Mouse (Mus musculus): ENCODE results near the gene Parvb.

Parvb gene

GRCm38 (mm10) chr15:84217969-84218782 is 13.7 kb upstream of the Parvb start:
- DNase-seq (ENCODE audit: low spot score), result no peak

- DNase-seq (ENCODE audit: low spot score), result peak; percentile 49
These were observed 13.0 kb upstream of the Parvb start for GRCm38 (mm10) chr15:84218783-84219271.

- no peak for DNase-seq (ENCODE audit: low spot score)
These were observed 10.3 kb upstream of the Parvb start for GRCm38 (mm10) chr15:84221539-84221938.

DNA sequence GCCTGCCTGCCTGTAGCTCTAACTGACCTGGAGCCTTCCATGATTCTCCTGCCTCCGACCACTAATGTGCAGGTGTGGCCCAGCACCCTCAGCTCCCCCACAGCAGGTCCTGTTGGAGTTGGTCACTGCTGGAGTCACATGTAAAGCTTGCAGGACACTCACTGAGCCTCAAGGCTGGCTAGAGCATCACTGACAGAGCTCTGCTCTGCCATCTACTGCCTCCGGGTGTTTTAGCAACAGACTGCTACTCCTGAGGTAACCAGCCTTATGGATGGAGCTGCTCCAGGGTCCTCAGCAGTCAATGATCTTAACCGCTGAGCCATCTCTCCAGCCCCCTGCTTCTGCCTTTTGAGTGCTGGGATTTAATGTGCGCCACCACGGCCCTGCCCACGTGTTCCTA is 8.4 kb upstream of the Parvb start:
- no peak for DNase-seq (ENCODE audit: low spot score)

DNA sequence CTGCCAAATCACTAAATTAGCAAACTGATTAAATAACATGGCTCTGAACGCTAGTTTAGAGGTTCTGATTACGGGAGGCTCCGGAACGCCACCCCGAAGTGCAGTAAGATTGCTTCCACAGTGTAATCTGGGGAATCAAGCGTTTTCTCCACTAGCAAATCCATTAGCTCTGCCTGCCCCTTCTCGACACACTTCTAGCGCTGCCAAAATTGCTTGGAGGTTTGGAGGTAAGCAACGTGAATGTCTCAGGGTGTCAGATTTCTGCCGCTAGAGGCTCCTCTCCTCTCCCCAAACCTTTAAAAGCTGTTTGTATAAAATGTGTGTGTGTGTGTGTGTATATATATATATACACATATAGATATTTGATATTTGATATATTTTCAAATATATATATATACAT is 7.1 kb upstream of the Parvb start:
- DNase-seq (ENCODE audit: low spot score), result no peak

DNA sequence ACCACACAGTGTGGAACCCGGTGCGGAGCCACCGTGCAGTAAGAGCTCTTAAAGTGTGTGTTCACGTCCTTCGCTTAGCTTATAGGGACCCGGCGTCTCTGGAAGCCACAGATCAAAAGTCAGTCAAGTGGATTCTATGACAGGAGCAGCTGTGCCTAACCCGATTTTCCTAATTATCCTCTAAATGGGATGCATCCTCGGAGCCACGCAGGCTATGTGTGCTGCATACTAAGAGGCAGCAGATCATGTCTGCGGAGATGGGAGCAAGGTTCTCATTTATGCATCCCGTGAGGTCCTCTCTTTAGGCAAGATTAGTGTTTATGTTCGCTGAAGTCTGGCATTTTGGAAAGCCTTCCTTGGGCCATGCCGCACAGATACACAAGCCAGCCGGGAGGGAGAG is 4.9 kb upstream of the Parvb start:
- no peak for DNase-seq (ENCODE audit: low spot score)

DNA sequence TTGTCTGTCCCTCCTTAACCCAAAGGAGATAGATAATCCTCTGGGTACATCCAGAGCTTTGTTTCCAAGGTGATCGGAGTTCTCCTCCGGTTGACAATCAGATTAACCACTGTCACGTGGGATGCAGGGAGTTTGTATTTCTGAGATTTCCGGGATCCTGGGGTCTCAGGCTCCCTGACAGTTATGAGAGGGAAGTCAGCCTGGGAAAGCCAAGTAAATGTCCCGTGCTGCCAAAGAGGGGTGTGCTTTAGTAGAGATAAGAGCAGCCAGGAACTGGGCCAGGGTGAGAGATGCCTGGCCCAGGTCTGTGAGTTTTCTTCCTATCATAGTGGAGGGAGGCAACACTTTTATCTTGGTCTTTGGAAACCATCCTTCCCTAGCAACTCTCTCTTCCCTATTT is 1.2 kb upstream of the Parvb start:
- no peak for DNase-seq (ENCODE audit: low spot score)

DNA sequence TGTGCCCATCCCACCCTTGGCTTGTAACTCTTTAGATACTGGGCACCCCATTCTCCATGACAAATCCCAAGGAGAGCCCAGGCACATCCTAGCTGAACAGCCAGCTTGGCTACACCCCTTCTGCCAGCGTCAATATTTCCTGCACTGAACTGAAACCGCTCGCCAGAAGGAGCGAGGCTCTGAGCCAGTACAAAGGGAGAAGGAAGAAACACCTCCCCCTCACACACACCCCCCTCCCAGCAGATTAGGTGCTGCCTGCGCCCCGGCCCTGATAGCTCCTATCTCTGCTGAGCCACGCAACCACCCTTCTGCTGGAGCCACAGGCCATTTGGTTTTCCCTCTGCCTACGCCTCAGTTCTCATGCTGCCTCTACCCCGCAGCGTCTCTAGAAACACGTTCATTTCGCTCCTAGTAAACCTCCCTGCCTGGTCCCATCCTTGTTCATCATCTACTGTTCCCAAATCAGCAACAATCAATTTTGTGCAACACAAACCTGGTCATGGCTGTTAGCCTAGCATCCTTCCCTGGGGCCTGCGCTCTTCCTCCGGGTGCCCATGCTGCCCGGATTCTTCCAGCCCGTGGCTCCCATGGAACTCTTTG is 630 bp upstream of the Parvb start:
- DNase-seq (ENCODE audit: low spot score), result peak; percentile 60

DNA sequence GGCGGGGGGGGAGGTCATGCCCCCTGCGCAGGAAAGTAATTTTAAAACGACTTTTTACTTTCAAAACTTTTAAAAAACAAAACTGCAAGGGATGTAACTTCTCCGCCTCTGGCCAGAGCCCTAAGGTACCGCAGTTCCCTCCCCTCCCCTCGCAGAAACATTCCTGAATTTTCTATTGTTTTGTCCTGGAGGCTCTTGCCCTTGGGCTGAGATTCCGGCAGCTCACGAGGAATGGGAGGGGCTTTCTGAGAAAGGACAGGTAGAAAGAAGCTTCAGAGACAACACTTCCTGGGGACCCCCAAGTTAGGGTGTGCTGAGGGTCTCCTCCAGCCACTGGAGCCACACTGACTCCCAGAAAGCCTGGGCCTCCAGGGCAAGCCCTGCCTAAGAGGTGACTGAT is 766 bp downstream of the Parvb start:
- DNase-seq (ENCODE audit: low spot score), result no peak

DNA sequence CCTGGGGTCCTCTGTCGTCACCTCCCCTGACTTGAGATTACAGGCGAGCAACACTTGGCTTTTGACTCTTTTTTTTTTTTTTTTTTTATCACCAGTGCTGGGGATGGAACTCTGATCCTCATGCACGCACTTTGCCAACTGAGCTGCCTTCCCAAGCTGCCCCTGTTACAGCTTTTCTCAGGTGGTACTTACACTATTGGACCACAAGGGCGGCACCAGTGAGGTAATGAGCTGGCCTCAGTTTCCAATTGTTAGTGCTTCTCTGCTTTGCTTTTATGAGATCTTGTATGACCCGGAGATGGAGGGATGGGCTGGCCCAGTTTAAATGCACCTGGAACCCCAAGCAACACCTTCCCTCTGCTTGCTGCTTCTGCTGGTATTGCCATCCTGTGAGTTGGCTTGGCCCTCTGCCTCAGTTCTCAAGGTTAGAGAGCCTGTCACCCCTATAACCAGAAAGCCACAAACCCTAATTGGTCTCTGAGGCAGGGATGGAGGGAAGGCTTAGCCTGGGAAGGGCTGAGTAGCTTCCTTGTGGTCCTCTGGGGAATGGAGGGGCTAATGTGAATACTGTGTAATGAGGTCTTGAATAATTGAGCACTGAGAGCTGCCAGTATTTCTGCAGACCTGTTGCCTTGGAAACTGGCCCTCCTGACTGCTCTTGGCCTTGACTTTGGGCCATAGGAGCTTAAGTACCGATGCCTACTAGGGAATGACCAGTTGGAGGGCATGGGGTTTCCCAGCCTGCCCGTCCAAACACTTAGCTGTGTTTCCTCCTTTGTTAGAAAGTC is 3.1 kb downstream of the Parvb start:
- DNase-seq (ENCODE audit: low spot score), result no peak

- no peak for DNase-seq (ENCODE audit: low spot score)
These were observed 3.8 kb downstream of the Parvb start for GRCm38 (mm10) chr15:84235646-84236045.

DNA sequence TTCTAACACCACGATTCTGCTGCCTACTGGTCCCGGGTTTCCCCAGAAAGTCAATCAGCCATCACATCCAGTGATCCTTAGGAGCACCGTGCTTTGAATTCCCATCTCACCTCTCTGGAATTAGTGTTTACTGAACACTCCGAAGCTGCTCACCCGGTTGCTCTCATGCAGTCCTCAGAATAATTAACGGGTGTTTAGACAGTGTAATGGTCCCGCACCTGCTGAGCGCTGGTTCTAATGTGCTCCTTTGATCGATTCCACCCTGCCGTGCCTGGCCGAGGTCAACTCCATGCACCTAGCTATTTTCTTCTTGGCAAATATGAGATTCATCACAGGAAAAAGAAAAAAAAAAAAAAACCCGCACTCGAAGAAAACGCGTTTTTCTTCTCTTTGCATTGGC is 6.7 kb downstream of the Parvb start:
- DNase-seq (ENCODE audit: low spot score), result no peak

DNA sequence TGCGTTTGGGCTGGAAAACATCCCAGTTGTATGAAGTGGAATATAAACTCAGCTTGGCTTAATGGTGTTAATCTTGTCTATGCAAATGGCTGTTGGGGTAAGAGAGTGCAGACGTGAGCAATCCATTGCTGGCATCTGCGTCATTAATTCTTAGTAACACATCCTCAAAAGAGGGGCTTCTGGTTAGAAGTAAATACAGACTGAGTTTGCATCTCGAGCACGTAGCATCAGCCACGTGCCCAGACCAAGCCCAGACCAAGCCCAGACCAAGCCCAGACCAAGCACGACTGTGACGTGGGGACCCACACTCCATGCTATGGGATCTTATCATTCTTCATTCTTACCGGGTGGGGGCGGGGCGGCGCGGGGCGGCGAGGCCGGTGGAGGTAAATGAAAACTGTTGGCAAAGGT is 7.2 kb downstream of the Parvb start:
- no peak for DNase-seq (ENCODE audit: low spot score)

DNA sequence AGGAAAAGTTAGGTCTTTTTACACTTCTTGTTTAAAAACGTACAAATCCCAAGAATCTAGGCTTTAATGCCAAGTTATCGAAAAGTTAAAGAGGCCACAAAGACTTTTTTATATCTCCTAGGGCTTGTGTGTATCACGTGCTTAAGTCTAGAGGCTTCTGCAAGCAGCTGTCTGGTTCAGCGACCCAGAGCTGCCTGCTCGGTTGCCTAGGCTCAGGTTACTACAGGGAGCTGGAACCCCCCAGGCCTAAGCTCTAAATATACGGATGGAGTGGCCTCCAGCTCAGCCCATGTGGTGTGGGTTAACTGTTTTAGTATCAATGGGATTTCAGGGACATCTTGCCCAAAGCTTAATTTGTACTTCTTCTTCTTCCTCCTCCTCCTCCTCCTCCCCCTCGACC is 9.7 kb downstream of the Parvb start:
- DNase-seq (ENCODE audit: low spot score), result no peak

DNA sequence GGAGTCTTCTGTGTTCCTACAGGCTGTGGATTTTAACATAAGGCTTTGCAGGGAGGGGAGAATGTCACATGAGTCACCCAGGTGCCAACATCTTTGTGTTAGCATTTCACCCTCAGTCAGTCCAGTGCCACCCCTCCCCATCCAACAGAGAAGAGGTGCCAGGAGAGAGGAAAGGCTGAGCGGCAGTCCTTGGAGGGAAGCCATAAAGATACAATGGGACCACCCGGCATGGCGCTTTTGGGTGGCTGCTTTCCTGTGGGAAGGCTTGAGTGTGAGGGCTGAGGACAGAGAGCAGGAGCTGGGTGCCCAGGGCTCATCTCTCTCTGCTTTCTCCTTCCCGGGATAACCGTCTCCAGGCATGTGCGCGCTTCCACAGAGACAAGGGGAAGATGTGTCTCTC is 13.3 kb downstream of the Parvb start:
- no peak for DNase-seq (ENCODE audit: low spot score)

DNA sequence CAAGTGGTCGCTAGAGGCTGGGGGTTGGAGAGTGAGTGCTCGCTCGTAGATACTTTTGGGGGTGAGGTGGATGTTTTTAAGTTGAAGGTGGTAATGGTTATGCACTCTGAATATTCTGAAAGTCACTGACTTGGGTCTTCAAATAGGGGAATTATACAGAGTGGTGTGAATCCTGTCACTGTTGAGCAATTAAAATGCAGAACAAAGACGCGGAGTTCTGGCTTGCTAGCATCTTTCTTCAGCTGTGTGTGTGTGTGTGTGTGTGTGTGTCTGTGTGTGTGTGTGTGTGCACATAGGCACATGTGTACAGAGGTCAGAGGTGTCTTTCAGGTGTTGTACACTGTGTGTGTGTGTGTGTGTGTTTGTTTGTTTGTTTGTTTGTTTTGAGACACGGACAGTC is 14.4 kb downstream of the Parvb start:
- DNase-seq (ENCODE audit: low spot score), result no peak

DNA sequence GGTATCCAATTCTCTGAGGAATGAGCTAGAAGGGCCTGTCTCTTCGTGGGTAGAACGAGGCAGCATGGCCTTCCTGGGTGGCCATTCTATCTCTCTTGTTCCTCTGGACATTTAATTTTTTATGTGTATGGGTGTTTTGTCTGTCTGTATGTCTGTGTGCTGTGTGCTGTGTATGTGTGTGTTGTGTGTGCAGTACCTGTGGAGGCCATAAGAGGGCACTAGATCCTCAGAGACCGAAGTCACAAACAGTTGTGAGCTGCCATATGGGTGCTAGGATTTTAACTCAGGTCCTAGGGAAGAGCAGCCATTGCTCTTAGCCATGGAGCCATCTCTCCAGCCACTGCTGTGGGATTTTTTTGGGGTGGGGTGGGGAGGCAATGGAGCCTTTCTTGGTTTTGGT is 15.5 kb downstream of the Parvb start:
- no peak for DNase-seq (ENCODE audit: low spot score)

DNA sequence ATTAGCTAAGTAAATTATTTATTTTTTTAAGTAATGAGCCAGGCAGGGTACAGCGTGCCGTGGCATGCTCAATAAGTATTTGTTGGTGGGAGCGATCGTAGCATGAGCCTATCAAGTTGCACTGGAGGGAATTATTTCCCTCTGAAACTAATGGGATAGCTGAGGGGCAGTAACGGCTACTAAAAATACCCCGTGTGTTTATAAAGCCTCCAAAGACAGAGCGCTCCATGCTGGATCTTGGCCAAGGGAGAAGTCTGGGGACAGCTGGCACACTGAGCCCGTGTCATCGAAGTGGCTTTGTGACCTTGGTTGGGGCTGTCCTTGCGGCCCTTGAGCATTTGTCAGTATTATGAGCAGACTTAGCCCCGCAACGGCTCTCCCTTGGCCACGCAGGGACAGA is 19.4 kb downstream of the Parvb start:
- no peak for DNase-seq (ENCODE audit: low spot score)

DNA sequence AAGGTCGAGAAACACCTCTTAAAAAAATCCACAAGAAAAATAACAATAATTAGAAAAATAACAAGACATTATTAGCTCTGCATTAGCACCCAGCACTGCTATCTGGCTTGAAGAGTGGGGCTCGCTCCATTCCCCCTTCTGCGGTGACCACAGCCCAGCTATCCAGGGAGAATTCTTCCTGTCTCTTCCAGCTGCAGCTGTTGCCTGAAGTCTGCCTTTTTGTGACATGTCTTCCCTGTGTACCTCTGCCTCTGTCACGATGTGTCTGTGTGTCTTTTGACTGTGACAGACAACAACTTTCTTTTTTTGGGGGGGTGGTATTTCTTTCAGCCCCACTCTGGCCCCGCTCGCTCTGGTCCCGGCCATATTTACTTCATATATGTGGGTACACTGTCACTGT is 20.8 kb downstream of the Parvb start:
- no peak for DNase-seq (ENCODE audit: low spot score)

GRCm38 (mm10) chr15:84253757-84254156 is 21.9 kb downstream of the Parvb start:
- no peak for DNase-seq (ENCODE audit: low spot score)

DNA sequence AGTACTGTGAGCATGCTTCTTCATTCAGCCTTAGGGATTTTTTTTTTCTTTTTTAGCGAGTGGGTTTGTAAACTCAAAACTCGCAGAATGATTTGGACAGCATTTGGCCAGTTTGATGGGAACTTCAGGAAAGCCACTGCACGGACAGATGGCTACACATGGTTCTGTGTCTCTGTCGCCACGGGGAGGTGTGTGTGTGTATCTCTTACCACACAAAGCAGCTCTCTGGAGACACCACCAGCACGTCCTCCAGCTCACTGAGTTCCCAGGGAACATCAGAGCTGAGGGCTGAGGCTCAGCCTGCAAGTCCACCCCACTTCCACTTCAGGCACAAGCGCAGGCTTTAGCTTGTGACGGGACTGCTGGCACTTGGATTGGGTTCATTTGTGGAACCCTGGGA is 22.5 kb downstream of the Parvb start:
- DNase-seq (ENCODE audit: low spot score), result no peak

DNA sequence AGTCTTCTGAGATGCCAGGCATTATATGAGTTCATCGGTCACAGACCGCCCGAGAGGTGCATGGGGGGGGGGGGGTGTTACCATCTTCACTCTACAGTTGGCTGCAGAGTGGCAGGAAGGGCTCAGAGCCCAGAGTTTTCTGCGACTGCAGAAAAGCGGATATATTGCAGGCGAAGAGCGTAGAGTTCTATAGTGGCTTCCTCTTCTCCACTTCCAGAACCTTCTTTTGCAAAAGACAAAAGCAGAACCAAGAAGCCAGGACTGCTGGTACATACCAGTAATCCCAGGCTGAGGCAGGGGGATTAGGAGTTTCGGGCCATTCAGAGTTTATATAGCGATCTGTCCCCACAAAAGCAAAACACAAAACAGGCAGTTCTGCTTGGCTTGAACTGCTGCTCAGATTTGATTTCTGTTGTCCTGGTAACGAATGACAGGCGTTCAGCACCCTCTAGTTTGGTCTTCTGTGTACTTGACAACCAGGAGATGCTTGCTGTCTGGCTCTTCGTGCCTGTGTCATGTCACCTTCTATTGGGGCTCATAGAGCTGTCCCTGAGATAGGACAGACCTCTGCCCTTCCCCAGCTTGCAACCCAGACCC is 24.5 kb downstream of the Parvb start:
- DNase-seq (ENCODE audit: low spot score), result no peak

DNA sequence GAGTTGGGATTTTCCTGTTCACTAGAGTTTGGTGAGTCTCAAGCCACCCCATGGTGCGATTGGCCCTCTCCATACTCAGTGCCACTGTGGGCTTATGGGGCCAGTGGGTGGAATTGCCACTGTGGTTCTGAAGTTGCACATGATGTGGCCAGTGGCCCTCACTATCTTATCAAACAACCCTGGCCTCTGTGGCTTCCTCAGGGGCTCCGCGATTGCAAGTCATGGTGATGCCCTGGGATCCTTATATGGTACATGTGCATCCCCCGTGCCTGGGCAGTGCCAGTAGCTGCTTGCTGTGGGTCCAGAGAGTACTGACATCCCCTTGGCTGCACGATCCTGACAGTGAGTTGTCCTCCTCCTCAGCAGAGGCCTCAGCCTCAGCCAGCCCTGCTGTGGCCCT is 25.0 kb downstream of the Parvb start:
- DNase-seq (ENCODE audit: low spot score), result no peak

All from spleen, adult 12 weeks (tissue).